Mouse (Mus musculus): Measurements from ENCODE around the gene Npm3. TPM values are rescaled to one million over a fixed set of nuclear protein-coding genes. Genes with fewer than 3 reads are reported as not detected.

Npm3 gene
- 11.1 and 12.3 TPM in 2 replicates for total RNA-seq (2015; ENCODE audit: low replicate concordance)
- total RNA-seq (2017; ENCODE audit: low replicate concordance): 9.4 and 22.3 TPM in 2 replicates

- ATAC-seq (replicated peaks; ENCODE audit: low FRiP score, poor library complexity, severe bottlenecking): peak; percentile 87
Measured at GRCm38 (mm10) chr19:45749243-45750043, at the start of gene Npm3. Gene Npm3, minus strand, starts transcription at chr19:45749591.

- ATAC-seq (replicated peaks; ENCODE audit: low FRiP score, poor library complexity, severe bottlenecking): no peak
Measured at GRCm38 (mm10) chr19:45796879-45797278, 47.5 kb upstream of the Npm3 start.

GRCm38 (mm10) chr19:45796061-45796556 is 46.7 kb upstream of the Npm3 start:
- ATAC-seq (replicated peaks; ENCODE audit: low FRiP score, poor library complexity, severe bottlenecking): no peak

DNA sequence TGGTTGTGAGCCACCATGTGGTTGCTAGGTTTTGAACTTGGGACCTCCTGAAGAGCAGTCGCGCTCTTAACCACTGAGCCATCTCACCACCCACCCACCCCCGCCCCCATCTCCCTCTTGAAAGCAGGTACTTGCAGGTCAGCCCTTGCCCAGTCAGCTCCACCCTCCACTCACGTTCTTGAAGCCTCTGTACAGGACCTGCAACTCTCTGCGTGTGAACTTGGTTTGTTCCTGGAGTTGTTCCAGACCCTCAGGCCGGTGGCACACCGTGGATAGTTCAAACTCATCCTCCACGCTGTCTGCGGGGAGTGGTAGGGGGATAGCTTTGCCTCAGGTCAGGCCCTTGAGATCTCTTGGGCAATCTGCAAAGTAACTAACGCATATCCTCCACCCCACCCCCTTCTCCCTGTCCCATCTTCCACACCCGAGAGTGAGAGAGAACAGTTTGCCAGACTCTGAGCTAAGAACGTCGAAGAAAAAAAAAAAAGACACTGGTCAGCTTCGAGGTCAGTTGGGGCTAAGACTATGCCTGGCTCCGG is 46.1 kb upstream of the Npm3 start:
- ATAC-seq (replicated peaks; ENCODE audit: low FRiP score, poor library complexity, severe bottlenecking): no peak

- no peak for ATAC-seq (replicated peaks; ENCODE audit: low FRiP score, poor library complexity, severe bottlenecking)
Measured at GRCm38 (mm10) chr19:45794718-45795117, 45.3 kb upstream of the Npm3 start.

DNA sequence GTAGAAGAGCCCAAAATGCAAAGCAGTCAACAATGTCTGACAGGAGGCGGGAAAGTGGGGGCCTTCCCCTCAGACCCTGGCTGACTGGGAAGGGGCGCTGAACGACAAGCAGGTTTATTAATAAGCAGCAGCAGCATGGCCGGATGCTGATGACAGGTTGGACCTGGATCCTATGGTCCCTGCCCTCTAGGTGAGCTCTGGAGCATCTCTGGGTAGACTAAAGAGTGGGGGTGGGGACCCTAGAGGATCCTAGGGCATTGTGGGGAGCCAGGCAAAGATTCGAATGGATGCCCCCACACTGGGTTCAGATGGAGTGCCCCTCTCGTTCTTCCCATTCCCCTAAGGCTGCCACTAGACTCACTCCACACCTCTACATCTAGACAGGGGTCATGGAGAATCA is 43.0 kb upstream of the Npm3 start:
- no peak for ATAC-seq (replicated peaks; ENCODE audit: low FRiP score, poor library complexity, severe bottlenecking)

- ATAC-seq (replicated peaks; ENCODE audit: low FRiP score, poor library complexity, severe bottlenecking): peak; percentile 99
Measured at GRCm38 (mm10) chr19:45789888-45790874, 40.8 kb upstream of the Npm3 start.

DNA sequence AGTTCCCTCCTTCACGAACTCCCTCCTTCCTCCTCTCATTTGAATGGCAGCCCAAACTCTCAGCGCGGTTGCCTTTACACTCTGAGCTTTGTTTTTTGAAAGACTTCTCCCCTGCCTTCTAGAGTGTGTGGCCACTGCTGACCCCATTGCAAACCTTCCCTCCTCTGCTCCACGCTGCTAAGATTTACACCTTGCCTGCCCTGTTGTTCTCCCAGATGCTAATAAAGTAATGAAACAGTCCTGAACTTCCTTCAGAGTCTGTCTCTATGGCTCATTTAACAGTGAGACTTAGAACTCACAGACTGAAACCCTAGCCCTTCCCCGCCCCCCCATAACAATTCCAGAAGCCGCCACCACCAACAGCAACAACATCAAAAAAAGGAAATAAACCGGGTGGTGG is 40.0 kb upstream of the Npm3 start:
- no peak for ATAC-seq (replicated peaks; ENCODE audit: low FRiP score, poor library complexity, severe bottlenecking)

GRCm38 (mm10) chr19:45788337-45788736 is 38.9 kb upstream of the Npm3 start:
- ATAC-seq (replicated peaks; ENCODE audit: low FRiP score, poor library complexity, severe bottlenecking): no peak

DNA sequence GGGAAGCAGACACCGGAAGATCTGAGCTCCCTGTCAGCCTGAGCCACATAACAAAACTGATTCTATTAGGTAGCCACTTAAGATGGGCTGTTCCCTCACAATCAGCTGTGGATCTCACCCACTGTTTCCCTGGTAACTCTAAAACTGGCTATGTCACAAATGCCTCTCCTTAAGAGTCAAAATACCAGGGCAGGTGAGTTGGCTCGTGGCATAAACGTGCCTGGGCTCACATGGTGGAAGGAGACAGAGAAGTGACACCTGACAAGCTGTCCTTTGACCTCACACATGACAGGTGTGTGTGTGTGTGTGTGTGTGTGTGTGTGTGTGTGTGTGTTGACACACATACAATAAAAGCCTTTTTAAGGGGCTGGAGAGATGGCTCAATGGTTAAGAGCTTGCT is 38.1 kb upstream of the Npm3 start:
- no peak for ATAC-seq (replicated peaks; ENCODE audit: low FRiP score, poor library complexity, severe bottlenecking)

GRCm38 (mm10) chr19:45785470-45785869 is 36.1 kb upstream of the Npm3 start:
- no peak for ATAC-seq (replicated peaks; ENCODE audit: low FRiP score, poor library complexity, severe bottlenecking)

DNA sequence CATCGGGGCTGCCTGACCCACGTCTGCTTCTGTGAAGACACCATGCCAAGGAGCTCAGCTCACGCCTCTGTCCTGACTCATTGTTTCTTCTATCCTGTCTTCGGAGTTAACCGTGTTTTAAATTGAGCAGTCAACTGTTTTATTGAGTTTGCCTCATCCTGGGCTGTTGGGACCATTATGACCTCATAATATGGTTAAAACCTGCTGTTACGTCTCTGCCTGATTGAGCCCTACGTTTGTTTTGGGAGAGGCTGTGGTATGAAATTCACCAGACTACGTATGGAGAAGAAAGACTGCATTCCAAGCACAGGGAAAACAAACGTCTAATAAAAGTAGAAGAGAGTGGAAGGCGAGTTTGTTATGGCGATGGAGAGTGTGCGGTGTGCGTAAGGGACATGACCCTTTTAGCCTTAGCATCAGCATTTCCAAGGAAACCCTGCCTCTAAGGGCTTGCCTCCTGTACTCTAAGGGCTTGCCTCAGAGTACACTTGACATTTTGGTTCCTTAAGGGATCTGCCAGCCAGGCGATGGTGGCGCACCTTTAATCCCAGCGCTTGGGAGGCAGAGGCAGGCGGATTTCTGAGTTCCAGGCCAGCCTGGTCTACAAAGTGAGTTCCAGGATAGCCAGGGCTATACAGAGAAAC is 34.7 kb upstream of the Npm3 start:
- ATAC-seq (replicated peaks; ENCODE audit: low FRiP score, poor library complexity, severe bottlenecking): peak; percentile 5; the same call in 1 of the 2 replicates

DNA sequence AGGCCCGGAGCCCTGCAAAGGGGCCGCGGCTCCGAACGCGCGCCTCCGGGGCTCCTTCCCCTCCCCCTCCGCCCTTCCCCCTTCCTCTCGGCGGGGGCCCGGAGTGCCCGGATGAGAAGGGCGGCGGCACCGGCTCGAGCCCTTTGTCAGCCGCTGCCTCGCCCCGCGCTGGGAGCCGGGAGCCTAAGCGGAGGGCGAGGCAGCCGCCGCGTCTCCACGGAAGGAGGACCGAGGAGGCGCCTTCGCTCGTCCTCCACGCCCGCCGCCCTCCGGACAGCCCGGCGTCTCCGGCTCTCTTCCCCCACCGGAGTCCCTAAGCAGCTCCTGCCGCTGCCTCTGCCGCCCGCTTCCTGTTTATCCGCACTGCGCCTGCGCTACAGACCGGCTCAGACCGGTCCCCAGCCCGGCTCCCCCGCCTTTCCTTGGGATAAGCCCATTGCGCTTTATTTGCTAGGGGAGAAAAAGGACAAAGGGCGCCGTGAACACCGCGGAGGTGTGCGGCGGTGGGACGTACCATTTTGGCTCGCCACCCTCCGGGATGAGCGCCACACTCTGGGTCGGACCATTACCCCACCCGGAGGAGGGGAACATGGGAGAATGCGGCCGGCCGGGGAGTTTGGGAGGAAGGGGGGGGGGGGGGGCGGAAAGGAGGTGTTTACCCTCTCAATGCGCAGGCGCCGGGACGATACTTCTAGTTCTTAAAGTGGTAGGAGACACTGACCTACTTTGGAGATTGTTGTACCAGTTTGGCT is 34.0 kb upstream of the Npm3 start, which contains the start of gene Mgea5:
Gene Mgea5, minus strand, starts transcription at position 657 of the 752 bp plus-strand sequence.
- peak; percentile 91 for ATAC-seq (replicated peaks; ENCODE audit: low FRiP score, poor library complexity, severe bottlenecking)

- peak; percentile 77 for ATAC-seq (replicated peaks; ENCODE audit: low FRiP score, poor library complexity, severe bottlenecking)
Measured at GRCm38 (mm10) chr19:45782315-45783001, 33.1 kb upstream of the Npm3 start.

DNA sequence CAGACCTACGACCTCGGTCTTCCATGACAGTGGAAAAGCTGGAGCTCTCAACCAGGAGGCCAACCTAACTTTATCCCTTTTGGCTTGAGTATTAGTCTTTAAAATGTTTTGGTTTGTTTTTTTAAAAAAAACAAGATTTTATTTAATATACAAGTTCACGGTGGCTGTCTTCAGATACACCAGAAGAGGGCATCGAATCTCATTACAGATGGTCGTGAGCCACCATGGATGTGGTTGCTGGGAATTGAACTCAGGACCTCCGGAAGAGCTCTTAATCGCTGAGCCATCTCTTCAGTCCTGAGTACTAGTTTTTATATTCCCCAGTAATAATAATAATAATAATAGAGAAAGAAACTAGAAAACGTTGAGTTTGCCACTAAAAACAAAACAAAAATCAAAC is 32.3 kb upstream of the Npm3 start:
- no peak for ATAC-seq (replicated peaks; ENCODE audit: low FRiP score, poor library complexity, severe bottlenecking)

DNA sequence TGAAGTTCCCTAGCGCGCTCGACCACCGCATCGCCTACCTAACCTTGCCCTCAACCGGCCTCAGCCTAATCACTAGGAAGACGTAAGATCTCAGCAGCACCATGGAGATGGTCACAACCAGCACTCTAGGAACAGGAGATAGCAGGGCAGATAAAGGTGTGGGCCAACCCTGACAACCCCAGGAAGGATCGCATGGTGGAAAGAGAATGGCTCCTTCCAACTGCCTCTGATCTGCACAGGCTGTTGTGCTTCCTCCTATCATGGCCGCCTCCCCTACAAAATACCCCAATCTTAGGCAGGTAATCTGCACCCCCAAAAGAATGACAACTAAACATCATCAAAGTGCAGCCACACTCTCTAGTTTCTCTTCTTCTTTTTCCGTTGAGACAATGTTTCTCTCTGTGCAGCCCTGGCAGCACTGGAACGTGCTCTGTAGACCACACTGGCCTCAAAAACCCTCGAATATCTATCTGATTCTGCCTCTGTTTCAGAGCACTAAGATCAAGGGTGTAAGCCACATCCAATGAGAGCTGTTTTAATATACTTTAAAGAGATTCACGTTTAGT is 31.0 kb upstream of the Npm3 start:
- no peak for ATAC-seq (replicated peaks; ENCODE audit: low FRiP score, poor library complexity, severe bottlenecking)

GRCm38 (mm10) chr19:45775486-45775885 is 26.1 kb upstream of the Npm3 start:
- no peak for ATAC-seq (replicated peaks; ENCODE audit: low FRiP score, poor library complexity, severe bottlenecking)

- no peak for ATAC-seq (replicated peaks; ENCODE audit: low FRiP score, poor library complexity, severe bottlenecking)
Measured at GRCm38 (mm10) chr19:45771501-45771900, 22.1 kb upstream of the Npm3 start.
